Mouse (Mus musculus) midbrain, postnatal 0 days (tissue): Measurements from ENCODE around the gene Gngt2. TPM values are rescaled to one million over a fixed set of nuclear protein-coding genes. Genes with fewer than 3 reads are reported as not detected.

ENCODE experiments used
- ATAC-seq: fragments of 200-750 bp; cut with Nextera tagmentation; 2 replicates; pipeline ENCODE4 v1.8.0; 2017; ENCODE audit warnings: moderate number of reproducible peaks, mild to moderate bottlenecking, moderate TSS enrichment, moderate library complexity; ENCODE audit not compliant: low FRiP score
- DNase-seq: peaks from one replicate; pipeline ENCODE4 v3.0.0-alpha.2; 2015; ENCODE audit warnings: low spot score
- H3K27ac ChIP-seq: fragments of 300-500 bp; sonication (generic); 2 replicates; pipeline ENCODE4 v1.5.1; 2014; ENCODE audit warnings: low read depth, mild to moderate bottlenecking, low read length, mixed read lengths
- H3K27me3 ChIP-seq: fragments of 300-500 bp; sonication (generic); 2 replicates; pipeline ENCODE4 v1.6.1; 2014; ENCODE audit warnings: low read length, control low read depth, mixed read lengths; ENCODE audit not compliant: insufficient read depth
- H3K36me3 ChIP-seq: fragments of 300-500 bp; sonication (generic); 2 replicates; pipeline ENCODE4 v1.6.1; 2014; ENCODE audit warnings: low read length, control low read depth, mixed read lengths; ENCODE audit not compliant: insufficient read depth
- H3K4me1 ChIP-seq: fragments of 300-500 bp; sonication (generic); 2 replicates; pipeline ENCODE4 v1.6.1; 2014; ENCODE audit warnings: mild to moderate bottlenecking, control low read depth, antibody characterized with exemption, low read length, mixed read lengths; ENCODE audit not compliant: insufficient read depth
- H3K4me2 ChIP-seq: fragments of 300-500 bp; sonication (generic); 2 replicates; pipeline ENCODE4 v1.6.1; 2014; ENCODE audit warnings: low read depth, mild to moderate bottlenecking, low read length, mixed read lengths; ENCODE audit not compliant: poor library complexity, severe bottlenecking
- H3K4me3 ChIP-seq: fragments of 300-500 bp; sonication (generic); 2 replicates; pipeline ENCODE4 v1.5.1; 2014; ENCODE audit warnings: low read depth, mild to moderate bottlenecking, low read length, moderate library complexity
- H3K9ac ChIP-seq: fragments of 300-500 bp; sonication (generic); replicated peaks from 2 replicates; pipeline ENCODE4 v1.6.1; 2014; ENCODE audit warnings: mild to moderate bottlenecking, low read length, moderate library complexity, mixed read lengths; ENCODE audit not compliant: poor library complexity, severe bottlenecking
- H3K9me3 ChIP-seq: fragments of 300-500 bp; sonication (generic); 2 replicates; pipeline ENCODE4 v1.6.1; 2016; ENCODE audit warnings: low read length, control low read depth
- CTCF ChIP-seq: IDR thresholded peaks from 2 replicates; pipeline ENCODE4 v1.5.1; 2016; ENCODE audit warnings: antibody characterized with exemption, mild to moderate bottlenecking
- WGBS: fragments of 180-500 bp; shearing (Covaris S2); extraction: QIAGEN DNeasy Blood & Tissue Kit; methylation state at CpG from one replicate; pipeline ENCODE4 v1.1.7; 2014; 5-methylcytosine and 5-hydroxymethylcytosine counted together
- polyA plus RNA-seq: library from polyadenylated mRNA; unstranded; fragments of >200 nt; fragmentation: Nextera tagmentation; extraction: Ambion mirVana; gene quantifications from 2 replicates; pipeline ENCODE4 v1.2.1, GENCODE M21; 2015
- total RNA-seq: library from RNA; depleted of rRNA; stranded (reverse); fragments of >200 nt; gene quantifications from 2 replicates; pipeline ENCODE4 v1.2.3, GENCODE M21; 2014

Gene Gngt2
- total and polyA plus RNA-seq, 2 experiments from 2014 or later: 2.4 to 3.3 TPM

DNA sequence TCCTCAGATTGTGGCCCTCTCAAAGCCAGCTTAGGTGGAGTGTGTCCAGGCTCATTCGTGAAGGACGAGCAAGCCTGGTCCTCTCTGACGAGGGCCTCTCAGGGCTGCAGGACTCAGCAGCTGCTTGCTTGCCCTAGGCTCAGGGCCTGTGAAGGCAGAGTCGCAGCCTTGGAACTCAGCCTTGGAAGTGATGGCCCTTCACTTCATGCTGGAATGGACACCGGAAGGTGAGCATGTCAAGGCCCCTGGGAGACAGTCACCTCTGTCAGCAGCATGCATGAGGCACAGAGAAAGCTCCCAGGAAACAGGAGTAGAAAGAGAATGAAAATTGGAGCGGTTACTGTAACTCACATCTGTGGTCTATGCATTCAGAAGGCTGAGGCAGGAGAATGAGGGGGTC, 25.3 kb upstream of the Gngt2 start:
- H3K36me3 ChIP-seq: no peaks in the 10 kb centered on the region
- H3K4me1 ChIP-seq: no peaks in the 10 kb centered on the region
- DNase-seq: no peak
- no peaks in the 10 kb centered on the region for H3K27me3 ChIP-seq
- H3K27ac ChIP-seq: no peak overlapping the region
- H3K4me3 ChIP-seq: no peak overlapping the region
- TF ChIP-seq CTCF: no peak
- no peak overlapping the region for H3K9ac ChIP-seq
- H3K9me3 ChIP-seq: no peaks in the 10 kb centered on the region
- 85% methylated on average over 6 of the region's 6 CpGs for WGBS
- no peak for ATAC-seq
- no peak overlapping the region for H3K4me2 ChIP-seq

GRCm38 (mm10) chr11:95812224-95812623, 24.8 kb upstream of the Gngt2 start:
- H3K4me2 ChIP-seq: no peak overlapping the region
- no peak for TF ChIP-seq CTCF
- H3K36me3 ChIP-seq: no peaks in the 10 kb centered on the region
- no peak overlapping the region for H3K9ac ChIP-seq
- no peak for ATAC-seq
- WGBS: 59% methylated on average over 4 of the region's 4 CpGs
- no peak for DNase-seq
- H3K27me3 ChIP-seq: no peaks in the 10 kb centered on the region
- H3K4me3 ChIP-seq: no peak overlapping the region
- H3K4me1 ChIP-seq: no peaks in the 10 kb centered on the region
- H3K9me3 ChIP-seq: no peaks in the 10 kb centered on the region
- H3K27ac ChIP-seq: no peak overlapping the region

- H3K9me3 ChIP-seq: no peaks in the 10 kb centered on the region
- no peaks in the 10 kb centered on the region for H3K27me3 ChIP-seq
- no peaks in the 10 kb centered on the region for H3K4me1 ChIP-seq
- TF ChIP-seq CTCF: no peak
- 89% methylated on average over 2 of the region's 2 CpGs for WGBS
- no peak for ATAC-seq
- no peak for DNase-seq
- H3K36me3 ChIP-seq: no peaks in the 10 kb centered on the region
- H3K4me2 ChIP-seq: no peak overlapping the region
- no peak overlapping the region for H3K9ac ChIP-seq
- no peak overlapping the region for H3K4me3 ChIP-seq
- H3K27ac ChIP-seq: no peak overlapping the region
Measured at GRCm38 (mm10) chr11:95814101-95814500, 22.9 kb upstream of the Gngt2 start.

- WGBS: 77% methylated on average over 5 of the region's 5 CpGs
- no peak for TF ChIP-seq CTCF
- H3K9me3 ChIP-seq: no peaks in the 10 kb centered on the region
- H3K4me2 ChIP-seq: no peak overlapping the region
- H3K27ac ChIP-seq: no peak overlapping the region
- H3K4me1 ChIP-seq: no peaks in the 10 kb centered on the region
- no peak for DNase-seq
- no peak overlapping the region for H3K4me3 ChIP-seq
- no peaks in the 10 kb centered on the region for H3K27me3 ChIP-seq
- ATAC-seq: no peak
- H3K36me3 ChIP-seq: no peaks in the 10 kb centered on the region
- H3K9ac ChIP-seq: no peak overlapping the region
Measured at GRCm38 (mm10) chr11:95814857-95815256, 22.2 kb upstream of the Gngt2 start.

- Histone ChIP-seq H3K27me3 (no peaks in the 10 kb centered on the region), H3K4me3 (no peak overlapping the region)
Measured at GRCm38 (mm10) chr11:95815412-95815811, 21.6 kb upstream of the Gngt2 start.

GRCm38 (mm10) chr11:95819138-95819537, 17.9 kb upstream of the Gngt2 start:
- 90% methylated on average over 8 of the region's 8 CpGs for WGBS
- no peak overlapping the region for H3K9ac ChIP-seq
- no peak overlapping the region for H3K27ac ChIP-seq
- no peaks in the 10 kb centered on the region for H3K9me3 ChIP-seq
- H3K4me3 ChIP-seq: no peak overlapping the region
- H3K4me1 ChIP-seq: no peaks in the 10 kb centered on the region
- TF ChIP-seq CTCF: no peak
- H3K36me3 ChIP-seq: no peaks in the 10 kb centered on the region
- no peak overlapping the region for H3K4me2 ChIP-seq
- ATAC-seq (no peak), DNase-seq (no peak)
- no peaks in the 10 kb centered on the region for H3K27me3 ChIP-seq

More at GRCm38 (mm10) chr11:95815412-95815811, 21.6 kb upstream of the Gngt2 start:
- ATAC-seq (no peak), DNase-seq (no peak)
- Histone ChIP-seq H3K9ac (no peak overlapping the region), H3K4me2 (no peak overlapping the region), H3K27ac (no peak overlapping the region), H3K9me3 (no peaks in the 10 kb centered on the region), H3K36me3 (no peaks in the 10 kb centered on the region), H3K4me1 (no peaks in the 10 kb centered on the region)
- WGBS: 70% methylated on average over 9 of the region's 9 CpGs
- no peak for TF ChIP-seq CTCF
